ENCODE assay signal across 8 mouse cellular contexts in the genomic region with DNA sequence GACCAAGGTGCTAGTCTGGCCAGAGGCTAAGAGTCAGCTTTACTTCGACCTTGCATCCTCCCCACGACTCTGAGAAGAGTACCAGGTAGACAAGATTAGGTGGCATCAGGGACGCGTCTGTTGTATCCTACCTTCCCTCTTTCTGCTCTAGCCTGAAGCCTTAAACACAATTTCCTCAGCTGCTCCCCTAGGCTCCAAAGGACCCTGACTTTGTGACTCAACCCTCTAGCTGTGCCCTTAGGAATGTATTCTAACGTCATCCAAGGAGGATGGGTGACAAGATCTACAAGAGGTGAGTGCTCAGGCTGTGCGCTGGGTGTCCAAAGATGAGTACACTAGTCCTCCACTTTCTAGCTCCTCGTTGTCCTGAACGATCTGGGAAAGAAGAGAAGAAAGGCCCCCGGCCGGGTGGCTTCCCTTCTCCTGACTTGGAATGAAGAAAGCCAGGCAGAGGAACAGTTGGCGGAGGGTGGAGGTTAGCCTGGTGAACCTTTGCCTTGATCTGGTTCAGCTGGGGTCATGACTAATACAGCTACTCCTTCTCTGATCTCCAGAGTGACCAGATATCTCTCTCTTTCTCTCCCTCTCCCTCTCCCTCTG. TPM values are rescaled to one million over a fixed set of nuclear protein-coding genes. Genes with fewer than 3 reads are reported as not detected.
DNase-seq lines count a peak whose midpoint lies in the region; ATAC-seq and TF ChIP-seq lines count a peak whose summit lies in the region.

No protein-coding gene starts in this region.

- H3K9me3 ChIP-seq in heart, embryonic 12.5 days (replicated peaks) = no peaks in the 10 kb centered on the region
- H3K9me3 ChIP-seq in E14TG2a.4 (ENCODE audit: low read length) = no peaks in the 10 kb centered on the region
- no peaks in the 10 kb centered on the region for H3K9me3 ChIP-seq in forebrain, embryonic 12.5 days
- no peaks in the 10 kb centered on the region for H3K9me3 ChIP-seq in liver, embryonic 12.5 days (replicated peaks)

- H3K36me3 ChIP-seq in heart, embryonic 12.5 days = no peaks in the 10 kb centered on the region
- H3K36me3 ChIP-seq in E14TG2a.4 (ENCODE audit: insufficient read depth, low read length) = no peaks in the 10 kb centered on the region
- H3K36me3 ChIP-seq in forebrain, embryonic 12.5 days (replicated peaks) = no peaks in the 10 kb centered on the region
- H3K36me3 ChIP-seq in liver, embryonic 12.5 days = no peaks in the 10 kb centered on the region

- TF ChIP-seq CTCF in E14TG2a.4 (conservative IDR thresholded peaks at IDR 0.05; ENCODE audit: low read length) = no peak

- H3K4me2 ChIP-seq in heart, embryonic 12.5 days = peak overlapping the region; percentile 79
- peak overlapping the region; percentile 79 for H3K4me2 ChIP-seq in forebrain, embryonic 12.5 days
- peak overlapping the region; percentile 77 for H3K4me2 ChIP-seq in liver, embryonic 12.5 days

- WGBS in heart, embryonic 12.5 days = 55% methylated on average over 11 of the region's 11 CpGs
- 74% methylated on average over 11 of the region's 11 CpGs for WGBS in forebrain, embryonic 12.5 days
- 63% methylated on average over 11 of the region's 11 CpGs for WGBS in liver, embryonic 12.5 days (ENCODE audit: insufficient replicate concordance)

- no peak for ATAC-seq in heart, embryonic 12.5 days (ENCODE audit: insufficient number of reproducible peaks, low FRiP score)
- ATAC-seq in forebrain, embryonic 12.5 days (ENCODE audit: low FRiP score) = no peak
- ATAC-seq in liver, embryonic 12.5 days = no peak

- no peaks in the 10 kb centered on the region for H3K27me3 ChIP-seq in heart, embryonic 12.5 days (replicated peaks)
- peaks cover 34% of the 10 kb centered on the region for H3K27me3 ChIP-seq in E14TG2a.4 (ENCODE audit: insufficient read depth, low read length)
- peaks cover 13% of the 10 kb centered on the region; the same call in 1 of the 2 replicates for H3K27me3 ChIP-seq in forebrain, embryonic 12.5 days
- H3K27me3 ChIP-seq in liver, embryonic 12.5 days (replicated peaks) = peaks cover 8% of the 10 kb centered on the region; the same call in 1 of the 2 replicates

- H3K4me3 ChIP-seq in heart, embryonic 12.5 days = peak overlapping the region; percentile 57
- peak overlapping the region; percentile 78 for H3K4me3 ChIP-seq in E14TG2a.4 (replicated peaks; ENCODE audit: low read length)
- H3K4me3 ChIP-seq in forebrain, embryonic 12.5 days (replicated peaks) = peak overlapping the region; percentile 47; the same call in 1 of the 2 replicates
- H3K4me3 ChIP-seq in liver, embryonic 12.5 days = peak overlapping the region; percentile 55

- no peak for DNase-seq in heart, adult 18-20 months
- DNase-seq in frontal cortex, postnatal 25 days (ENCODE audit: low spot score in 2 of 2) = no peak
- DNase-seq in urinary bladder, postnatal 14 days (ENCODE audit: low spot score) = no peak
- DNase-seq in MN1 (ENCODE audit: low spot score) = no peak

- no peak overlapping the region for H3K27ac ChIP-seq in heart, embryonic 12.5 days (ENCODE audit: poor library complexity, severe bottlenecking)
- no peak overlapping the region for H3K27ac ChIP-seq in forebrain, embryonic 12.5 days
- H3K27ac ChIP-seq in liver, embryonic 12.5 days = no peak overlapping the region

- peak overlapping the region; percentile 71; the same call in 1 of the 2 replicates for H3K9ac ChIP-seq in heart, embryonic 12.5 days
- H3K9ac ChIP-seq in forebrain, embryonic 12.5 days = no peak overlapping the region
- no peak overlapping the region for H3K9ac ChIP-seq in liver, embryonic 12.5 days

- no peaks in the 10 kb centered on the region; the same call in 1 of the 2 replicates for H3K4me1 ChIP-seq in heart, embryonic 12.5 days (replicated peaks)
- peaks cover 32% of the 10 kb centered on the region for H3K4me1 ChIP-seq in E14TG2a.4 (replicated peaks; ENCODE audit: low read depth, low read length)
- H3K4me1 ChIP-seq in forebrain, embryonic 12.5 days = peaks cover 15% of the 10 kb centered on the region
- peaks cover 21% of the 10 kb centered on the region for H3K4me1 ChIP-seq in liver, embryonic 12.5 days

RNA-seq across cellular contexts. Expression of a gene that starts 0.8 kb away (rescaled TPM):
- polyA plus RNA-seq in heart, embryonic 12.5 days (2016; fragmentation: Nextera tagmentation; extraction: Ambion mirVana) = 3.4 and 4.3 TPM in 2 replicates
- 10 to 100 TPM; 30.4 to 33.5 TPM for total RNA-seq in heart, adult 18-20 months (2021)
- polyA plus RNA-seq in forebrain, embryonic 12.5 days (2016; fragmentation: Nextera tagmentation; extraction: Ambion mirVana) = 3.5 and 4.0 TPM in 2 replicates
- polyA plus RNA-seq in liver, embryonic 12.5 days (2016; fragmentation: Nextera tagmentation; extraction: Ambion mirVana) = 1.1 and 1.2 TPM in 2 replicates

RNA-seq across cellular contexts. Expression of a gene that starts 27.1 kb away (rescaled TPM):
- 178 and 180 TPM in 2 replicates for polyA plus RNA-seq in heart, embryonic 12.5 days (2016; fragmentation: Nextera tagmentation; extraction: Ambion mirVana)
- total RNA-seq in heart, adult 18-20 months (2021) = 10 to 100 TPM; 32.0 to 32.6 TPM
- 218 and 229 TPM in 2 replicates for polyA plus RNA-seq in forebrain, embryonic 12.5 days (2016; fragmentation: Nextera tagmentation; extraction: Ambion mirVana)
- polyA plus RNA-seq in liver, embryonic 12.5 days (2016; fragmentation: Nextera tagmentation; extraction: Ambion mirVana) = 182 and 186 TPM in 2 replicates

RNA-seq across cellular contexts. Expression of a gene that starts 37.6 kb away (rescaled TPM):
- 0.36 TPM in 1 of 2 replicates, not detected in the other for polyA plus RNA-seq in heart, embryonic 12.5 days (2016; fragmentation: Nextera tagmentation; extraction: Ambion mirVana)
- total RNA-seq in heart, adult 18-20 months (2021) = 1 to 10 TPM; 1.4 to 3.2 TPM
- 0.69 TPM in 1 of 2 replicates, not detected in the other for polyA plus RNA-seq in forebrain, embryonic 12.5 days (2016; fragmentation: Nextera tagmentation; extraction: Ambion mirVana)
- polyA plus RNA-seq in liver, embryonic 12.5 days (2016; fragmentation: Nextera tagmentation; extraction: Ambion mirVana) = 0.10 TPM in 1 of 2 replicates, not detected in the other

RNA-seq across cellular contexts. Expression of a gene that starts 51.1 kb away (rescaled TPM):
- polyA plus RNA-seq in heart, embryonic 12.5 days (2016; fragmentation: Nextera tagmentation; extraction: Ambion mirVana) = 123 and 128 TPM in 2 replicates
- total RNA-seq in heart, adult 18-20 months (2021) = 10 to 100 TPM; 60.9 to 62.7 TPM
- polyA plus RNA-seq in forebrain, embryonic 12.5 days (2016; fragmentation: Nextera tagmentation; extraction: Ambion mirVana) = 125 and 136 TPM in 2 replicates
- 89.1 and 95.3 TPM in 2 replicates for polyA plus RNA-seq in liver, embryonic 12.5 days (2016; fragmentation: Nextera tagmentation; extraction: Ambion mirVana)

RNA-seq across cellular contexts. Expression of a gene that starts 51.3 kb away (rescaled TPM):
- polyA plus RNA-seq in heart, embryonic 12.5 days (2016; fragmentation: Nextera tagmentation; extraction: Ambion mirVana) = 15.3 and 15.9 TPM in 2 replicates
- total RNA-seq in heart, adult 18-20 months (2021) = under 1 TPM; 0.10 to 0.23 TPM
- 40.5 and 43.6 TPM in 2 replicates for polyA plus RNA-seq in forebrain, embryonic 12.5 days (2016; fragmentation: Nextera tagmentation; extraction: Ambion mirVana)
- 22.7 and 25.0 TPM in 2 replicates for polyA plus RNA-seq in liver, embryonic 12.5 days (2016; fragmentation: Nextera tagmentation; extraction: Ambion mirVana)
